Mouse (Mus musculus) left cerebral cortex, postnatal 4 days (tissue): Measurements from ENCODE around the gene Olfr596. TPM values are rescaled to one million over a fixed set of nuclear protein-coding genes. Genes with fewer than 3 reads are reported as not detected.
"Not testable (repeated sequence)": the region's sequence is repeated elsewhere in the genome, so short reads cannot be mapped to it uniquely, and the experiment has no call there.

Source experiments
- DNase-seq: peaks from one replicate; pipeline ENCODE4 v3.0.0-alpha.2; 2022
- intact Hi-C: fragments of 180-260 bp; cut with DNase I; formaldehyde crosslinking; loops from one replicate; pipeline ENCODE4 v1.15.1; 2025
- microRNA-seq: library from miRNA; unstranded; fragments of <30 nt; microRNA quantifications from one replicate; pipeline ENCODE4 v1.2.0, GENCODE M21; 2022
- total RNA-seq, 2 experiments: library from RNA; stranded (reverse); gene quantifications; 2 replicates each; pipeline ENCODE4 v1.2.3; 2021

Gene Olfr596
- total RNA-seq: not detected

DNA sequence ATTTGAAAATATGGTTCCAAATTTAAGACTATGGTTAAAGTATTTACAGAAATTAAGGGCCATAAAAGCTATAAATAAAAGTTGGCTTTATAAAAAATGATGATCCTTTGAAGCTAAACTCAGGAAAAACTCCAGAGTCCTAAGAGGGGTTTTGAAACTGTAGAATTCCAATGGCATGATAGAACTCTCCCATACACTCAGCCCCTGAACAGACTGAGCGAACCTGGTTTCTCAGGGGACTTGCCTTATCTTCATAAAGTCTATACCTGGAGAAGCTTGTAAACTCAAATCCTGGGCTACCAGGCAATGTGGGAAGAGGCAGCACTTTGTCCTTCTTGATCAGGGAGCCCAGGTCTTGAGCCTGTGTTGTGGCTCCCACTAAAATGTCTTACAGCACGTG, at the start of gene Olfr596:
TSS of gene Olfr596 (plus strand) at position 301 of the 400 bp plus-strand sequence.
- DNase-seq, intact Hi-C loops: not testable (repeated sequence)

DNA sequence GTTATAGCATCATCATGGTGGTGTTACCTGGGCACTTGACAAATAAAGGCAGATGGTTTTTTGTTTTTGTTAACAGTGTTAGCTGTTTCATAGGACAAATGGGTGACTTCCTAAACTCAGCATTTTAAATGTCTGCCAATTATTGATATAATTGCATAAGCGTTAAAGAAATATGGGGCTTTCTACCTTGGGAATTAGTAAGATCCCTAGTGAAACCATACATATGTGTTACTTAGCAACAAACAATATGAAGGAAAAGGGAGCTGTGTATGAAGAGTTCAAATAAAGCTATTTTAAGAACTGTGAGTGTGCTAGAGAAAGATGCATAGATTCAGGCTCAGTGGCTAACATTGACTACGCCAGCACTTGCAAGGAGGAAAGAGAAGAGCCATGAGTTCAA, 10.6 kb downstream of the Olfr596 start, which contains the start of gene Olfr597:
TSS of gene Olfr597 (plus strand) at position 301 of the 400 bp plus-strand sequence.
- intact Hi-C loops, DNase-seq: not testable (repeated sequence)

GRCm38 (mm10) chr7:103323268-103323667, 17.8 kb downstream of the Olfr596 start, which contains the start of gene Olfr598:
Olfr598 (plus strand) TSS chr7:103323568.
- no peak for DNase-seq

DNA sequence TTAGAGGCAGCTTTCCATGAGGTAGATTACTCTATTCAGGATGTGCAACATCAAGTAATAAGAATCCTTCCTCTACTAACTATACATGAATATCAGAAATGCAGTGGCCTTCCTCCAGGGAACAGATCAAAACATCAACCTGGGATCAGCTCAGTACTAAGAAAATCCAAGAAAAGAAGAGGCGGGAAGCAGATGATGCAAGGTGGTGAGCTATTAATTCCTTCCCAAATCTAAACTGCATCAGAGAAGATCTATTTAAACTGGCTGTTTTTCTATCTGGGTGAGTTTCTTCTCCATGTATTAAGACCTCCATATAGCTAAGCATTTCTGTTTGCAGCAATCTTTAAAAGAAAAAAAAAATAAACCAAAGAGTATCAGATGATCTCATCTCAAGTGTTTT, 30.2 kb downstream of the Olfr596 start, which contains the start of gene Olfr599:
TSS of gene Olfr599 (plus strand) at position 301 of the 400 bp plus-strand sequence.
- no peak for DNase-seq
- intact Hi-C loops: no loop called here

More at GRCm38 (mm10) chr7:103323268-103323667, 17.8 kb downstream of the Olfr596 start, which contains the start of gene Olfr598:
- intact Hi-C loops: no loop called here

DNA sequence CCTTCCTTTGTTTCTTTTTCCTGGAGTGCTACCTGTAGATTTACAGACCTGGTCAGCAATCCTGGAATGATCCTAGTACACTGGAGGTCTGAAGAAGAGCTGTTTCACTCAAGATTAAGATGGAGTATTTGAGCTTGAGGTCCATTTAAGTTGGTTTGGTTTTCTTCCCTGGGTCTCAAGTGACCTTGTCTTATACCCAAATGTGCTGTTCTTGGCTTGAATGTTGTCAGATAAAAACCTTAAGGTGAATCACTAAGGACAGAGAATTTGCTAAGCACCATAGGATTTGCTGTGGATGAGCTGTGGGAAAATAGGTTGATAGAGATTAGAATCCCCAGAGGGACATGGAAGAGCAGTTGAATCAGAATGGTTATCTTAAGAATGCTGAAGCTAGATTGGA, 44.1 kb downstream of the Olfr596 start, which contains the start of gene Olfr600:
TSS of gene Olfr600 (minus strand) at position 101 of the 400 bp plus-strand sequence.
- no peak for DNase-seq
- intact Hi-C loops: no loop called here

Small RNA genes within 50 kb of the gene (microRNA-seq; reads per million reads assigned to microRNA genes)
- gene Gm23550 (not detected), gene Gm25171 (not detected)

Other genes starting within 250 kb of the Olfr596 start
- gene Olfr584, start 223.8 kb upstream of the Olfr596 start, total RNA-seq: not detected
- gene Olfr585, start 207.9 kb upstream of the Olfr596 start, total RNA-seq: not detected
- gene Olfr586, start 180.0 kb upstream of the Olfr596 start, total RNA-seq: not detected
- gene Olfr588-ps1, start 164.8 kb upstream of the Olfr596 start, total RNA-seq: not detected
- not detected for gene Olfr589, start 149.3 kb upstream of the Olfr596 start, total RNA-seq
- not detected for gene Olfr591, start 127.3 kb upstream of the Olfr596 start, total RNA-seq
- not detected for gene Olfr592, start 120.8 kb upstream of the Olfr596 start, total RNA-seq
- gene Olfr593, start 93.8 kb upstream of the Olfr596 start, total RNA-seq: not detected
- not detected for gene Olfr594, start 88.7 kb upstream of the Olfr596 start, total RNA-seq
- gene Usp17ld, start 53.1 kb upstream of the Olfr596 start, total RNA-seq: not detected
- gene Olfr597, start 10.7 kb downstream of the Olfr596 start, total RNA-seq: not detected
- not detected for gene Olfr598, start 17.9 kb downstream of the Olfr596 start, total RNA-seq
- gene Olfr599, start 30.3 kb downstream of the Olfr596 start, total RNA-seq: not detected
- not detected for gene Olfr600, start 44.0 kb downstream of the Olfr596 start, total RNA-seq
- not detected for gene Olfr601, start 57.0 kb downstream of the Olfr596 start, total RNA-seq
- not detected for gene Olfr603, start 80.5 kb downstream of the Olfr596 start, total RNA-seq
- not detected for gene Usp17lc, start 109.4 kb downstream of the Olfr596 start, total RNA-seq
- gene Olfr605, start 139.8 kb downstream of the Olfr596 start, total RNA-seq: not detected
- gene Olfr606, start 143.4 kb downstream of the Olfr596 start, total RNA-seq: not detected
- gene Olfr607, start 158.5 kb downstream of the Olfr596 start, total RNA-seq: not detected
- not detected for gene Olfr608, start 164.2 kb downstream of the Olfr596 start, total RNA-seq
- not detected for gene Olfr609, start 192.4 kb downstream of the Olfr596 start, total RNA-seq
- not detected for gene Olfr610, start 206.5 kb downstream of the Olfr596 start, total RNA-seq
- not detected for gene Olfr611, start 215.2 kb downstream of the Olfr596 start, total RNA-seq
- gene Olfr612, start 237.1 kb downstream of the Olfr596 start, total RNA-seq: not detected
- not detected for gene Olfr613, start 242.4 kb downstream of the Olfr596 start, total RNA-seq